Mouse (Mus musculus) central nervous system, embryonic 18 days (tissue): ENCODE measurements around the gene Cyp2d10. TPM values are rescaled to one million over a fixed set of nuclear protein-coding genes. Genes with fewer than 3 reads are reported as not detected.

Experiments
- polyA plus RNA-seq: library from polyadenylated mRNA; depleted of rRNA; stranded (reverse); fragments of >200 nt; gene quantifications from 2 replicates; pipeline ENCODE4 v1.2.3, GENCODE M21; 2012; rRNA removed

Gene Cyp2d10
- polyA plus RNA-seq, result 0.07 TPM in 1 of 2 replicates, not detected in the other

DNA sequence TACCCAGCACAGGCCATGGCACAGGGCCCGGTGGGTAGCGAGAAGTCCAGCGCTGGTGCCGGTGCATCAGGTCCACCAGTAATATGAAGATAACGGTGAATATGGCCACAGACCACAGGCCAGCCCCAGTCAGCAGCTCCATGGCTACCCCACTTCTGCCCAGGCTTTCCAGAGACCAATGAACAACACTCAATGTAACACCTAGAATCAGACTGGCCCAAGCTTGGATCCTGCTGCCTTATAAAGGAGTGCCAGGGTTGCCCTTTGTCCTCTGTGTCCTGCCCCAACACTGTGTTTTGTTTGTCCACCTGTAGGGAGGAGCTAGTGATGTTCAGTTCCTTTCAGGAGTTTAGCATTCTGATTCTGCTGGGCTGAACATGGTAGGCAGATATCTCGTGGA, at the start of gene Cyp2d10:
Cyp2d10 (minus strand) TSS at position 215 of the 400 bp plus-strand sequence.

DNA sequence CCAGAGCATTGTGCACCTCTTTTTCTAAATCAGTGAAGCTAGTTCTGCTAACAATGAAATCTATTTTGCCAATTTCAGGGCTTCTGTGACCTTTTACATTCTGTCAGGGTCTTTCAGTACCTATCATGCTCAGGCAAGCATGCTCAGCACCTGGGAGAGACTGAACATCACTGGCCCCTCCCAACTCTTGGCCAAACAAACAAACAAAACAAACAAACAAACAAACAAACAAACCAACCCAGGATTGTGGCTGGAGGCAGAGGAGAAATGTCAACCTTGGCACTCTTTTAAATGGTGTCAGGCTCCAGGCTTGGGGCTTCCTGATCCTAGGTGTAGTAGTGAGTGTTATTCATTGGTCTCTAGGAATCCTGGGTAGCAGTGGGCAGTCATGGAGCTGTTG, 26.1 kb upstream of the Cyp2d10 start, which contains the start of gene Cyp2d9:
Cyp2d9 (plus strand) TSS at position 301 of the 400 bp plus-strand sequence.

GRCm38 (mm10) chr15:82393922-82394321, 13.1 kb downstream of the Cyp2d10 start, which contains the start of gene Cyp2d11:
Cyp2d11 (minus strand) TSS chr15:82394022.

GRCm38 (mm10) chr15:82379871-82380713, 26.9 kb downstream of the Cyp2d10 start, which contains the start of gene Cyp2d22:
Cyp2d22 (minus strand) TSS chr15:82380260.

DNA sequence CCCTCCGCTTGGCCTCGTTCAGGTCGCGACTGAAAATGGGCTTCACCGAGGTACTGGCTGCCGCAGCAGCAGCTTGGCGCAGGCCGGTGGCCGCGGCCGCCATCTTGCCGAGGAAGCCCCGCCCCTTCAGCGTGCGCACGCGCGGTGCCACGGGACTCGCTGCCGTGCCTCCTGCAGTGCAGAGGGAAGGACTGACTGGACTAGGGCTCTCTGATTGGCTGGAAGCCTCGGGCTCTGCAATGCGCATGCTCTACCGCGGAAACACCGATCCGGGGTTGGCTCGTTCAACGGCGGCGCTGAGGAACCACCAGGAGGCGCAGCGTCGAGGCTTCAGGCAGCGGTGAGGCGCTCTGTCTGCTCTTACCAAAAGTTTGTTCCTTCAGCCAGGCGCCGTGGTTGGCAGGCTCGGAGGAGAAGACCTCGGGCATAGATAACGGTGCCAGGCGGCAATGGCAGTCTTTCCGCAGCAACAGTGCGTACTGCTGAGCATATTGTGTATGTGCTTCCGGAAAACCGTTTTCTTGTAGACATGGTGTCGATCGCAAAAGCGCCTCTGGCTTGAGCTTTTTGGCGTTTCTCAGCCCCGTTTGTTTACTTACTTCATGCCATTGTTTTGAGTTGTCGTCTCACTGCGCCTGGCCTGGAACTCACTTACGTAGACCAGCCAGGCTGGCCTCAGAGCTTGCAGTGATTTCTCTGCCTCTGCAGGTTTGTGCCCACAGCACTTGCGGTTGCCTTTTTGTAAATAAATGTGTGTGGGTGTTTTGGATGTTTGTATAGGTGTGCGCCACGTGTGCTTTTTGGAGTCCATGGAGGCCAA, 52.7 kb downstream of the Cyp2d10 start, which contains the start of gene Ndufa6:
Ndufa6 (minus strand) TSS at position 197 of the 820 bp plus-strand sequence.

Other genes with a start within 250 kb of the Cyp2d10 start
- gene Shisa8, start 194.4 kb downstream of the Cyp2d10 start, polyA plus RNA-seq, result 2.3 and 2.6 TPM in 2 replicates
- gene Tnfrsf13c, start 182.8 kb downstream of the Cyp2d10 start, polyA plus RNA-seq, result 0.39 TPM in 2 replicates
- 11.6 and 11.9 TPM in 2 replicates for gene Cenpm, start 162.4 kb downstream of the Cyp2d10 start, polyA plus RNA-seq
- gene 1500009C09Rik, start 154.8 kb downstream of the Cyp2d10 start, polyA plus RNA-seq, result 96.7 and 103 TPM in 2 replicates
- 428 and 449 TPM in 2 replicates for gene Sept3, start 132.3 kb downstream of the Cyp2d10 start, polyA plus RNA-seq
- 0.21 and 0.51 TPM in 2 replicates for gene Wbp2nl, start 108.2 kb downstream of the Cyp2d10 start, polyA plus RNA-seq
- 37.9 TPM in 2 replicates for gene Naga, start 68.3 kb downstream of the Cyp2d10 start, polyA plus RNA-seq
- 0.92 and 1.4 TPM in 2 replicates for gene Pheta2, start 68.3 kb downstream of the Cyp2d10 start, polyA plus RNA-seq
- gene Smdt1, start 68.2 kb downstream of the Cyp2d10 start, polyA plus RNA-seq, result 264 and 271 TPM in 2 replicates
- 393 and 416 TPM in 2 replicates for gene Ndufa6, start 52.9 kb downstream of the Cyp2d10 start, polyA plus RNA-seq
- gene Cyp2d22, start 26.9 kb downstream of the Cyp2d10 start, polyA plus RNA-seq, result 8.8 and 10.3 TPM in 2 replicates
- not detected in 2 replicates for gene Cyp2d11, start 13.2 kb downstream of the Cyp2d10 start, polyA plus RNA-seq
- gene Cyp2d9, start 26.2 kb upstream of the Cyp2d10 start, polyA plus RNA-seq, result not detected in 2 replicates
- gene Cyp2d12, start 147.9 kb upstream of the Cyp2d10 start, polyA plus RNA-seq, result not detected in 2 replicates
- not detected in 2 replicates for gene Cyp2d34, start 213.8 kb upstream of the Cyp2d10 start, polyA plus RNA-seq